Comparison of ENCODE assay signal across 17 mouse cellular contexts in the genomic region with DNA sequence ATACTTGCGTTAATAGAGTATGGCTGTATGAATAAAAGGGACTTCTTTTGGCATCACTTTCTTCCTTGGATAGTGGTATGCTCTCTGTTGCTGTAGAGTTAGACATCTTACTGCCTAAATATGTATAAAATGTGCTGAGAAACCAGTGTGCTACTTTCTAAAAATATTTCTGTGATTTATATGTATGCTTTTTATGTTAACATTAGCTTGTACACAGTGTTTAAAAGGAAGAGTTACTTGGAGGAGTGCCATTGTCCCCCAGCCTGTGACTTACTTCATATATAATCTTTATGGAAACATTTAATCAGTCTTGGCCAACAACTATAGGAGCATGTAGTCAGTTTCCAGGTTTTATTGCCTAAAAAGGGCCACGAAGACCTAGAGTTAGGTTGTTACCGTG. TPM values are rescaled to one million over a fixed set of nuclear protein-coding genes. Genes with fewer than 3 reads are reported as not detected.
DNase-seq lines count a peak whose midpoint lies in the region; ATAC-seq and TF ChIP-seq lines count a peak whose summit lies in the region.
"Had no signal": no experiment of that assay in that cellular context is flagged by ENCODE, and none has a peak within 500 bp of the region (broad histone marks: within the 10 kb centered on the region; RNA-seq: fewer than 3 reads in every experiment).

No protein-coding gene starts in this region.

- no peak overlapping the region for H3K9ac ChIP-seq in kidney, postnatal 0 days (ENCODE audit: low read depth, low read length)
- H3K9ac ChIP-seq in lung, embryonic 16.5 days (ENCODE audit: low read length), result no peak overlapping the region
- no peak overlapping the region for H3K9ac ChIP-seq in intestine, embryonic 16.5 days (ENCODE audit: low read depth, low read length)
- H3K9ac ChIP-seq in forebrain, embryonic 16.5 days (replicated peaks; ENCODE audit: low read depth, low read length), result no peak overlapping the region
- H3K9ac ChIP-seq: forebrain, embryonic 13.5 days; hindbrain, embryonic 12.5 days had no signal

- H3K27me3 ChIP-seq in kidney, postnatal 0 days (ENCODE audit: insufficient read depth, low read length), result no peaks in the 10 kb centered on the region
- no peaks in the 10 kb centered on the region for H3K27me3 ChIP-seq in lung, embryonic 16.5 days (ENCODE audit: control insufficient read depth, insufficient read depth, low read depth, low read length)
- H3K27me3 ChIP-seq in intestine, embryonic 16.5 days (replicated peaks; ENCODE audit: control insufficient read depth, insufficient read depth, low read length), result no peaks in the 10 kb centered on the region
- no peaks in the 10 kb centered on the region for H3K27me3 ChIP-seq in forebrain, embryonic 16.5 days (replicated peaks; ENCODE audit: control insufficient read depth, insufficient read depth, low read length)
- H3K27me3 ChIP-seq: forebrain, embryonic 13.5 days; hindbrain, embryonic 12.5 days had no signal

- no peak overlapping the region for H3K4me3 ChIP-seq in kidney, postnatal 0 days (replicated peaks; ENCODE audit: low read depth, low read length)
- H3K4me3 ChIP-seq in lung, embryonic 16.5 days (ENCODE audit: low read length), result no peak overlapping the region
- no peak overlapping the region for H3K4me3 ChIP-seq in intestine, embryonic 16.5 days (ENCODE audit: low read length)
- no peak overlapping the region for H3K4me3 ChIP-seq in forebrain, embryonic 16.5 days (replicated peaks; ENCODE audit: low read length)
- H3K4me3 ChIP-seq: embryonic facial prominence, embryonic 10.5 days; forebrain, embryonic 13.5 days; heart, embryonic 10.5 days; hindbrain, embryonic 12.5 days had no signal

- H3K4me2 ChIP-seq in kidney, postnatal 0 days (ENCODE audit: low read length), result no peak overlapping the region
- no peak overlapping the region for H3K4me2 ChIP-seq in lung, embryonic 16.5 days (ENCODE audit: low read depth, low read length)
- H3K4me2 ChIP-seq in intestine, embryonic 16.5 days (ENCODE audit: low read depth, low read length), result no peak overlapping the region
- H3K4me2 ChIP-seq in forebrain, embryonic 16.5 days (ENCODE audit: low read length), result no peak overlapping the region
- H3K4me2 ChIP-seq: forebrain, embryonic 13.5 days; hindbrain, embryonic 12.5 days had no signal

- WGBS in kidney, postnatal 0 days, result 84% methylated on average over 3 of the region's 3 CpGs
- 71% methylated on average over 3 of the region's 3 CpGs for WGBS in lung, embryonic 16.5 days
- WGBS in intestine, embryonic 16.5 days, result 66% methylated on average over 3 of the region's 3 CpGs
- WGBS in forebrain, embryonic 16.5 days, result 94% methylated on average over 3 of the region's 3 CpGs

- H3K27ac ChIP-seq in kidney, postnatal 0 days, result no peak overlapping the region
- H3K27ac ChIP-seq in lung, embryonic 16.5 days (ENCODE audit: low read length), result peak overlapping the region; percentile 39; the same call in 1 of the 2 replicates
- H3K27ac ChIP-seq in intestine, embryonic 16.5 days (ENCODE audit: low read length), result no peak overlapping the region
- H3K27ac ChIP-seq in forebrain, embryonic 16.5 days (ENCODE audit: low read length), result no peak overlapping the region
- H3K27ac ChIP-seq: embryonic facial prominence, embryonic 10.5 days; forebrain, embryonic 13.5 days; heart, embryonic 10.5 days; hindbrain, embryonic 12.5 days had no signal

- no peaks in the 10 kb centered on the region for H3K9me3 ChIP-seq in kidney, postnatal 0 days (replicated peaks; ENCODE audit: low read length)
- H3K9me3 ChIP-seq in lung, embryonic 16.5 days (ENCODE audit: control insufficient read depth, low read length), result no peaks in the 10 kb centered on the region
- no peaks in the 10 kb centered on the region for H3K9me3 ChIP-seq in intestine, embryonic 16.5 days (ENCODE audit: control insufficient read depth, low read length)
- H3K9me3 ChIP-seq in forebrain, embryonic 16.5 days (ENCODE audit: control insufficient read depth, low read length), result no peaks in the 10 kb centered on the region
- H3K9me3 ChIP-seq: embryonic facial prominence, embryonic 10.5 days; forebrain, embryonic 13.5 days; heart, embryonic 10.5 days; hindbrain, embryonic 12.5 days had no signal

- peak; percentile 54 for DNase-seq in kidney, postnatal 0 days (ENCODE audit: low spot score)
- DNase-seq in kidney, postnatal 36 days, result no peak
- no peak for DNase-seq in lung, postnatal 25 days (ENCODE audit: low spot score)
- DNase-seq: adrenal gland, postnatal 25 days; cerebellum, adult 2 months; cerebellum, postnatal 10 days; gastrocnemius, postnatal 10 days; heart, adult 18-20 months; heart, postnatal 10 days; heart, postnatal 4 days had no signal

- no peaks in the 10 kb centered on the region for H3K4me1 ChIP-seq in kidney, postnatal 0 days (replicated peaks; ENCODE audit: insufficient read depth, low read length)
- H3K4me1 ChIP-seq in lung, embryonic 16.5 days (replicated peaks; ENCODE audit: control insufficient read depth, insufficient read depth, low read length), result peaks cover 7% of the 10 kb centered on the region; the same call in 1 of the 2 replicates
- H3K4me1 ChIP-seq in intestine, embryonic 16.5 days (ENCODE audit: control insufficient read depth, insufficient read depth, low read length), result 0 out of 2 replicates have a peak, but pooled peaks cover 5% of the 10 kb centered on the region
- no peaks in the 10 kb centered on the region for H3K4me1 ChIP-seq in forebrain, embryonic 16.5 days (replicated peaks; ENCODE audit: control insufficient read depth, insufficient read depth, low read length)
- H3K4me1 ChIP-seq: forebrain, embryonic 13.5 days; heart, embryonic 10.5 days; hindbrain, embryonic 12.5 days had no signal

- no peak for TF ChIP-seq CTCF in kidney, postnatal 0 days (IDR thresholded peaks at IDR 0.05; ENCODE audit: low read depth)

- no peak for ATAC-seq in kidney, postnatal 0 days (replicated peaks; ENCODE audit: low FRiP score, low read depth)
- ATAC-seq in lung, embryonic 16.5 days (ENCODE audit: low read depth), result peak; percentile 13; the same call in 1 of the 2 replicates
- ATAC-seq in intestine, embryonic 16.5 days, result 0 out of 2 replicates have a peak, but pooled peaks have one; percentile 26
- no peak for ATAC-seq in forebrain, embryonic 16.5 days
- ATAC-seq: forebrain, embryonic 13.5 days had no signal

- peaks cover 19% of the 10 kb centered on the region for H3K36me3 ChIP-seq in kidney, postnatal 0 days (ENCODE audit: insufficient read depth, low read length)
- H3K36me3 ChIP-seq in lung, embryonic 16.5 days (ENCODE audit: control insufficient read depth, insufficient read depth, low read length), result peaks cover 7% of the 10 kb centered on the region; the same call in 1 of the 2 replicates
- H3K36me3 ChIP-seq in intestine, embryonic 16.5 days (ENCODE audit: control insufficient read depth, insufficient read depth, low read length), result peaks cover 10% of the 10 kb centered on the region; the same call in 1 of the 2 replicates
- H3K36me3 ChIP-seq in forebrain, embryonic 16.5 days (ENCODE audit: control insufficient read depth, insufficient read depth), result peaks cover 12% of the 10 kb centered on the region

RNA-seq across cellular contexts. Expression of gene Cyb5d2, which starts 26.9 kb away (rescaled TPM):
- 7.2 and 7.3 TPM in 2 replicates for polyA plus RNA-seq in kidney, postnatal 0 days (2015; fragmentation: Nextera tagmentation; extraction: Ambion mirVana)
- 6.6 and 7.4 TPM in 2 replicates for polyA plus RNA-seq in lung, embryonic 16.5 days (2015; fragmentation: Nextera tagmentation; extraction: Ambion mirVana)
- polyA plus RNA-seq in intestine, embryonic 16.5 days (2015; fragmentation: Nextera tagmentation; extraction: Ambion mirVana), result 4.8 and 5.1 TPM in 2 replicates
- 7.6 and 7.8 TPM in 2 replicates for polyA plus RNA-seq in forebrain, embryonic 16.5 days (2015; fragmentation: Nextera tagmentation; extraction: Ambion mirVana)

RNA-seq across cellular contexts. Expression of gene Zzef1, which starts 27.0 kb away (rescaled TPM):
- 6.9 and 7.1 TPM in 2 replicates for polyA plus RNA-seq in kidney, postnatal 0 days (2015; fragmentation: Nextera tagmentation; extraction: Ambion mirVana)
- 9.0 and 9.6 TPM in 2 replicates for polyA plus RNA-seq in lung, embryonic 16.5 days (2015; fragmentation: Nextera tagmentation; extraction: Ambion mirVana)
- polyA plus RNA-seq in intestine, embryonic 16.5 days (2015; fragmentation: Nextera tagmentation; extraction: Ambion mirVana), result 11.3 and 13.7 TPM in 2 replicates
- 13.6 and 17.0 TPM in 2 replicates for polyA plus RNA-seq in forebrain, embryonic 16.5 days (2015; fragmentation: Nextera tagmentation; extraction: Ambion mirVana)

Comparison
In these comparisons a context has a peak if more than half of its experiments do, and no peak if none do; other contexts are left out.
1. ATAC-seq: peak in lung, embryonic 16.5 days (single experiment) and intestine, embryonic 16.5 days (single experiment); none in kidney, postnatal 0 days (single experiment) and forebrain, embryonic 16.5 days (single experiment).